Comparison of ENCODE assay signal across 17 mouse cellular contexts in the genomic region with DNA sequence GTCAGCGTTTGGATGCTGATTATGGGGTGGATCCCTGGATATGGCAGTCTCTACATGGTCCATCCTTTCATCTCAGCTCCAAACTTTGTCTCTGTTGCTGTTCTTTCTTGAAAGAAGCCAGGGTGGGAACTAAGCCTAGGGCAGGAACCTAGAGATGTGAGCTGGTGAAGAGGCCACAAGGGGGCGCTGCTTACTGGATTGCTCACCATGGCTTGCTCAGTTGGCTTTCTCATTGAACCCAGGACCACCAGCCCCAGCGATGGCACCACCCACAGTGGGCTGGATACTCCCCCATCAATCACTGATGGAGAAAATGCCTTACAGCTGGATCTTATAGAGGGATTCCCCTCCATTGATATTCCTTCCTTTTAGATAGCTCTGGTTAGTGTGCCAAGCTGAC. TPM values are rescaled to one million over a fixed set of nuclear protein-coding genes. Genes with fewer than 3 reads are reported as not detected.
DNase-seq lines count a peak whose midpoint lies in the region; ATAC-seq and TF ChIP-seq lines count a peak whose summit lies in the region.
"Had no signal": no experiment of that assay in that cellular context is flagged by ENCODE, and none has a peak within 500 bp of the region (broad histone marks: within the 10 kb centered on the region; RNA-seq: fewer than 3 reads in every experiment).

No protein-coding gene starts in this region.

- no peaks in the 10 kb centered on the region for H3K4me1 ChIP-seq in heart, adult 2 months (ENCODE audit: control insufficient read depth, insufficient read depth, low read length)
- no peaks in the 10 kb centered on the region for H3K4me1 ChIP-seq in lung, postnatal 0 days (ENCODE audit: insufficient read depth, low read depth, low read length)
- H3K4me1 ChIP-seq: limb, embryonic 15.5 days; midbrain, embryonic 12.5 days had no signal

- no peak for TF ChIP-seq EP300 in heart, adult 2 months (IDR thresholded peaks at IDR 0.05; ENCODE audit: insufficient read depth, low read depth, low read length)
- TF ChIP-seq EP300 in lung, postnatal 0 days (IDR thresholded peaks at IDR 0.05): no peak

- no peak overlapping the region for H3K9ac ChIP-seq in heart, adult 2 months (ENCODE audit: low read depth, low read length)
- H3K9ac ChIP-seq in lung, postnatal 0 days (replicated peaks; ENCODE audit: low read depth): no peak overlapping the region
- H3K9ac ChIP-seq: limb, embryonic 15.5 days; midbrain, embryonic 12.5 days had no signal

- no peaks in the 10 kb centered on the region for H3K36me3 ChIP-seq in heart, adult 2 months (ENCODE audit: control insufficient read depth, insufficient read depth, low read length)
- no peaks in the 10 kb centered on the region; the same call in 1 of the 2 replicates for H3K36me3 ChIP-seq in lung, postnatal 0 days (ENCODE audit: insufficient read depth, low read length)

- TF ChIP-seq POLR2A in heart, adult 2 months (IDR thresholded peaks at IDR 0.05; ENCODE audit: insufficient read depth, low read depth, low read length): no peak

- intact Hi-C loops in heart, adult 2 months (cut with DNase I): no loop called here

- no peaks in the 10 kb centered on the region for H3K27me3 ChIP-seq in heart, adult 2 months (ENCODE audit: control insufficient read depth, insufficient read depth, low read length)
- H3K27me3 ChIP-seq in lung, postnatal 0 days (replicated peaks; ENCODE audit: insufficient read depth, low read length): no peaks in the 10 kb centered on the region
- H3K27me3 ChIP-seq: limb, embryonic 15.5 days; midbrain, embryonic 12.5 days had no signal

- TF ChIP-seq CTCF in heart, adult 2 months (IDR thresholded peaks at IDR 0.05): peak; percentile 22
- TF ChIP-seq CTCF in lung, postnatal 0 days (IDR thresholded peaks at IDR 0.05): peak; percentile 59

- ATAC-seq in lung, postnatal 0 days: no peak
- no peak for ATAC-seq in erythroblast, adult 5-6 weeks (replicated peaks; ENCODE audit: low FRiP score, poor library complexity, severe bottlenecking)

- no peaks in the 10 kb centered on the region for H3K79me2 ChIP-seq in heart, adult 2 months (replicated peaks; ENCODE audit: control insufficient read depth, insufficient read depth, low read length)

- no peak overlapping the region for H3K27ac ChIP-seq in heart, adult 2 months
- H3K27ac ChIP-seq in lung, postnatal 0 days (ENCODE audit: low read length): no peak overlapping the region
- H3K27ac ChIP-seq: limb, embryonic 15.5 days; midbrain, embryonic 12.5 days had no signal

- WGBS in heart, adult 2 months: 38% methylated on average over 3 of the region's 3 CpGs
- WGBS in lung, postnatal 0 days: 25% methylated on average over 2 of the region's 3 CpGs

- H3K9me3 ChIP-seq in lung, postnatal 0 days (ENCODE audit: low read length): no peaks in the 10 kb centered on the region
- H3K9me3 ChIP-seq: limb, embryonic 15.5 days; midbrain, embryonic 12.5 days had no signal

- H3K4me2 ChIP-seq in lung, postnatal 0 days (replicated peaks; ENCODE audit: low read depth, low read length): no peak overlapping the region
- H3K4me2 ChIP-seq: limb, embryonic 15.5 days; midbrain, embryonic 12.5 days had no signal

- H3K4me3 ChIP-seq in heart, adult 2 months: no peak overlapping the region
- no peak overlapping the region for H3K4me3 ChIP-seq in lung, postnatal 0 days (ENCODE audit: low read depth, low read length)
- H3K4me3 ChIP-seq: limb, embryonic 15.5 days; midbrain, embryonic 12.5 days had no signal

- no peak for DNase-seq in heart, adult 2 months
- no peak for DNase-seq in heart, postnatal 4 days
- DNase-seq in lung, postnatal 0 days (ENCODE audit: low spot score): no peak
- DNase-seq in lung, adult 18-20 months: no peak
- DNase-seq in R1 (ENCODE audit: low read depth, low spot score): peak; percentile 81
- DNase-seq in retina, embryonic 14.5 days (ENCODE audit: low spot score): peak; percentile 60
- no peak for DNase-seq in thymus, postnatal 10 days (ENCODE audit: low spot score in 2 of 2)
- DNase-seq: thymus, postnatal 25 days had no signal

RNA-seq across cellular contexts. Expression of a gene that starts 12.1 kb away (rescaled TPM):
- total RNA-seq in heart, adult 2 months (2021): not detected
- not detected in 2 replicates for polyA plus RNA-seq in heart, adult 2 months (2012; rRNA removed)
- not detected for total RNA-seq in heart, postnatal 4 days (2021)
- polyA plus RNA-seq in lung, postnatal 0 days (2015; fragmentation: Nextera tagmentation; extraction: Ambion mirVana): not detected in 2 replicates
- not detected in 2 replicates for total RNA-seq in erythroblast, adult 5-6 weeks (2015; ENCODE audit: low replicate concordance)
- total RNA-seq in erythroblast, adult 5-6 weeks (2017; ENCODE audit: low replicate concordance): not detected in 2 replicates
- total RNA-seq: heart, adult 8-10 months; hematopoietic stem cell, adult 5-6 weeks; layer of hippocampus, postnatal 25 days had no signal
- polyA plus RNA-seq: embryonic facial prominence, embryonic 14.5 days; frontal cortex, adult 2 months; kidney, embryonic 14.5 days had no signal

Comparison
In these comparisons a context has a peak if more than half of its experiments do, and no peak if none do; other contexts are left out.
1. DNase-seq: peak in R1 (single experiment) and retina, embryonic 14.5 days (single experiment); none in heart, adult 2 months (0 of 2), heart, postnatal 4 days (single experiment), lung, postnatal 0 days (single experiment), lung, adult 18-20 months (0 of 2) and thymus, postnatal 10 days (0 of 2).